Mouse (Mus musculus) liver, postnatal 0 days (tissue): Measurements from ENCODE around the gene Slc6a2. TPM values are rescaled to one million over a fixed set of nuclear protein-coding genes. Genes with fewer than 3 reads are reported as not detected.

Experiments used
- ATAC-seq: fragments of 200-750 bp; cut with Nextera tagmentation; 2 replicates; pipeline ENCODE4 v1.8.0; 2017; ENCODE audit warnings: mild to moderate bottlenecking, moderate library complexity
- DNase-seq: peaks from one replicate; pipeline ENCODE4 v3.0.0-alpha.2; 2016
- H3K27ac ChIP-seq: fragments of 300-500 bp; sonication (generic); 2 replicates; pipeline ENCODE4 v1.5.1; 2014; ENCODE audit warnings: antibody characterized with exemption, moderate library complexity, mild to moderate bottlenecking, low read depth
- H3K27me3 ChIP-seq: fragments of 300-500 bp; sonication (generic); 2 replicates; pipeline ENCODE4 v1.6.1; 2014; ENCODE audit warnings: low read length, control low read depth, mixed read lengths; ENCODE audit not compliant: insufficient read depth
- H3K36me3 ChIP-seq: fragments of 300-500 bp; sonication (generic); replicated peaks from 2 replicates; pipeline ENCODE4 v1.6.1; 2014; ENCODE audit warnings: mild to moderate bottlenecking, control low read depth, low read length, moderate library complexity, mixed read lengths; ENCODE audit not compliant: insufficient read depth
- H3K4me1 ChIP-seq: fragments of 300-500 bp; sonication (generic); 2 replicates; pipeline ENCODE4 v1.6.1; 2014; ENCODE audit warnings: antibody characterized with exemption, mild to moderate bottlenecking, control low read depth; ENCODE audit not compliant: insufficient read depth
- H3K4me2 ChIP-seq: fragments of 300-500 bp; sonication (generic); 2 replicates; pipeline ENCODE4 v1.6.1; 2014; ENCODE audit warnings: low read depth, mild to moderate bottlenecking, low read length, moderate library complexity, mixed read lengths
- H3K4me3 ChIP-seq: fragments of 300-500 bp; sonication (generic); 2 replicates; pipeline ENCODE4 v1.5.1; 2014; ENCODE audit warnings: low read depth, low read length
- H3K9ac ChIP-seq: fragments of 300-500 bp; sonication (generic); replicated peaks from 2 replicates; pipeline ENCODE4 v1.6.1; 2014; ENCODE audit warnings: mild to moderate bottlenecking, moderate library complexity
- H3K9me3 ChIP-seq: fragments of 300-500 bp; sonication (generic); 2 replicates; pipeline ENCODE4 v1.6.1; 2016; ENCODE audit warnings: mild to moderate bottlenecking, control low read depth, low read length, mixed read lengths
- CTCF ChIP-seq: sonication (generic); IDR thresholded peaks from 2 replicates; pipeline ENCODE4 v1.5.1; 2016; ENCODE audit warnings: antibody characterized with exemption, low read depth
- EP300 ChIP-seq: IDR thresholded peaks from 2 replicates; pipeline ENCODE4 v1.6.1; 2016; ENCODE audit warnings: antibody characterized with exemption, low read depth, mild to moderate bottlenecking
- WGBS: fragments of 180-500 bp; shearing (Covaris S2); extraction: QIAGEN DNeasy Blood & Tissue Kit; methylation state at CpG from one replicate; pipeline ENCODE4 v1.1.7; 2014; ENCODE audit not compliant: insufficient replicate concordance; 5-methylcytosine and 5-hydroxymethylcytosine counted together
- polyA plus RNA-seq: library from polyadenylated mRNA; unstranded; fragments of >200 nt; fragmentation: Nextera tagmentation; extraction: Ambion mirVana; gene quantifications from 2 replicates; pipeline ENCODE4 v1.2.1, GENCODE M21; 2015

The Slc6a2 gene
- polyA plus RNA-seq, 1 experiment from 2014 or later: not detected

- Histone ChIP-seq H3K4me1 (no peaks in the 10 kb centered on the region), H3K27ac (no peak overlapping the region), H3K36me3 (no peaks in the 10 kb centered on the region), H3K27me3 (no peaks in the 10 kb centered on the region), H3K9ac (no peak overlapping the region), H3K9me3 (no peaks in the 10 kb centered on the region), H3K4me3 (no peak overlapping the region), H3K4me2 (no peak overlapping the region)
- DNase-seq: no peak
- no peak for ATAC-seq
- no peak for TF ChIP-seq CTCF
- TF ChIP-seq EP300: no peak
- WGBS: 59% methylated on average over 5 of the region's 5 CpGs
These were observed 13.1 kb downstream of the Slc6a2 start for GRCm38 (mm10) chr8:92972949-92973348.

- no peaks in the 10 kb centered on the region for H3K27me3 ChIP-seq
- H3K9me3 ChIP-seq: no peaks in the 10 kb centered on the region
- TF ChIP-seq CTCF: no peak
- TF ChIP-seq EP300: no peak
- H3K27ac ChIP-seq: no peak overlapping the region
- 72% methylated on average over 5 of the region's 5 CpGs for WGBS
- H3K4me1 ChIP-seq: no peaks in the 10 kb centered on the region
- H3K9ac ChIP-seq: no peak overlapping the region
- H3K36me3 ChIP-seq: no peaks in the 10 kb centered on the region
- no peak overlapping the region for H3K4me3 ChIP-seq
- no peak overlapping the region for H3K4me2 ChIP-seq
- DNase-seq: no peak
- ATAC-seq: no peak
These were observed 16.8 kb downstream of the Slc6a2 start for GRCm38 (mm10) chr8:92976656-92977055.

DNA sequence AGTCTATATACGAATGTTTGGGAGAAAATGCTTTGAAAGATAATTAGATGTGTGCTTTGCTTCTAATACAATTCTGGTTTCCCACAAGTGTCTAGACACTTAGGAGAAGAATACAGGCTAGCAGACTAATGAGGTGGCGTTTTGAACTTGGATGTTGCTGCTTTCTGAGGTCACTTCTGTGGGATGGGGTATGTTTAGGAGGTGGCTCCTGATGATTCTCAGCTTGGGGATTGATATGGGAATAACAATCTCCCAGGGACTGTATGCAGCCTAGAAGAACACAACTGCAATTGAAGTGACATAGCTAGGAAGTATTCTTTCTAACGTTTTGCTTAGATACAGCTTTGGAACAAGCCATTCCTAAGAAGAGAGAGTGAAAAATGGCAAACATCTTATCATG, 22.6 kb downstream of the Slc6a2 start:
- Histone ChIP-seq H3K27ac (no peak overlapping the region), H3K9ac (no peak overlapping the region), H3K27me3 (no peaks in the 10 kb centered on the region), H3K36me3 (no peaks in the 10 kb centered on the region), H3K4me3 (no peak overlapping the region), H3K4me1 (no peaks in the 10 kb centered on the region), H3K4me2 (no peak overlapping the region), H3K9me3 (no peaks in the 10 kb centered on the region)
- TF ChIP-seq EP300: no peak
- no peak for TF ChIP-seq CTCF
- WGBS: 66% methylated on average over 3 of the region's 3 CpGs
- DNase-seq (no peak), ATAC-seq (no peak)

- no peak for ATAC-seq
- no peaks in the 10 kb centered on the region for H3K4me1 ChIP-seq
- DNase-seq: no peak
- no peak overlapping the region for H3K4me3 ChIP-seq
- no peaks in the 10 kb centered on the region for H3K27me3 ChIP-seq
- no peaks in the 10 kb centered on the region for H3K36me3 ChIP-seq
- H3K27ac ChIP-seq: no peak overlapping the region
- H3K9ac ChIP-seq: no peak overlapping the region
- H3K9me3 ChIP-seq: no peaks in the 10 kb centered on the region
- no peak overlapping the region for H3K4me2 ChIP-seq
- no peak for TF ChIP-seq CTCF
- 56% methylated on average over 2 of the region's 2 CpGs for WGBS
These were observed 24.5 kb downstream of the Slc6a2 start for GRCm38 (mm10) chr8:92984376-92984775.

GRCm38 (mm10) chr8:92996840-92997239, 37.0 kb downstream of the Slc6a2 start:
- Histone ChIP-seq H3K9ac (no peak overlapping the region), H3K4me1 (no peaks in the 10 kb centered on the region), H3K4me2 (no peak overlapping the region), H3K36me3 (no peaks in the 10 kb centered on the region), H3K27me3 (no peaks in the 10 kb centered on the region), H3K27ac (no peak overlapping the region), H3K4me3 (no peak overlapping the region), H3K9me3 (no peaks in the 10 kb centered on the region)
- peak; percentile 18 for DNase-seq
- TF ChIP-seq CTCF: peak; percentile 62
- TF ChIP-seq EP300: no peak
- no peak for ATAC-seq
- 24% methylated on average over 5 of the region's 5 CpGs for WGBS

DNA sequence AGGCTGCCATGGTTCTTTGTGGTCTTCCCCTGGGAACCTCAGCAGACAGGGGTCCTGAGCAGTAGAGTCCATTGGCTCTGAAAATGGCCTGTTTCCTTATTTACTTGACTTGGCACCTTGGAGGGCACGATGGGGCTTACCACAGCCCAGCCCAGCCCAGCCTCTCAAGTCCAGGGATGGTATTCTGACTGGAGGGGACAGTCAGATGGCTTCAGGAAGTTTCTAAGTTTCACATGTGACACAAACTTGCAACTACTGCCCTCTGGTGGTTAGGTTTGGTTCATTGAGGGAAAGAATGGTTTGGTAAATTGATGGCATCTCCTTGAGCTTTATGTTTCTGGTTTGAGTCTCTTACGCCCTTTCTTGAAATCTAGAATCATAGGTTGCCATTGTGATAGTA, 38.7 kb downstream of the Slc6a2 start:
- 38% methylated on average over 2 of the region's 2 CpGs for WGBS
- no peaks in the 10 kb centered on the region for H3K4me1 ChIP-seq
- TF ChIP-seq EP300 (no peak), CTCF (peak; percentile 74)
- no peak overlapping the region for H3K27ac ChIP-seq
- H3K27me3 ChIP-seq: no peaks in the 10 kb centered on the region
- no peak overlapping the region for H3K4me3 ChIP-seq
- DNase-seq (peak; percentile 24), ATAC-seq (no peak)
- no peaks in the 10 kb centered on the region for H3K9me3 ChIP-seq
- H3K4me2 ChIP-seq: no peak overlapping the region
- no peaks in the 10 kb centered on the region for H3K36me3 ChIP-seq
- H3K9ac ChIP-seq: no peak overlapping the region

DNA sequence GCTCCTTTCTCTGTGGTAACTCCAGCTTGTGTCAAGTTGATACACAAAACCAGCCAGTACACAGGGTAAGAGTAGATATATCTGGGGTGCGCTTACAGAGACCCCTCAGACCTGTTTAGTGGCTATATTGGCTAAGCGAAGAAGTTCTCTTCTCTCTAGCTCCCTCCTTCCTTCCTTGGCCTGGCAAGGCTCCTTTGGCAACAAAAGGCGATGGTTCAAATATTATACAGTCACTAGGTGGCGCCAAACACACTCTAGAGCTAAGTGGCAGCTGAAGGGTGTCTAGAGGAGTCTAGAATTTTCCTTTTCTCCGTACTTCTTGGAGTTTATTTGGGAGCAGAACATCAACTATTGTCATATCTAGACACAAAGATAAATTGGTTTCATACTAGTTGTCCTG, 50.4 kb downstream of the Slc6a2 start:
- no peaks in the 10 kb centered on the region for H3K36me3 ChIP-seq
- DNase-seq: peak; percentile 22

More for the DNA sequence above, 50.4 kb downstream of the Slc6a2 start:
- WGBS: 24% methylated on average over 5 of the region's 5 CpGs
- ATAC-seq: no peak
- TF ChIP-seq EP300: no peak
- TF ChIP-seq CTCF: peak; percentile 62
- H3K4me2 ChIP-seq: no peak overlapping the region
- no peak overlapping the region for H3K27ac ChIP-seq
- H3K4me3 ChIP-seq: no peak overlapping the region
- no peaks in the 10 kb centered on the region for H3K4me1 ChIP-seq
- H3K9ac ChIP-seq: no peak overlapping the region
- no peaks in the 10 kb centered on the region for H3K27me3 ChIP-seq
- H3K9me3 ChIP-seq: no peaks in the 10 kb centered on the region
